Mouse (Mus musculus): ENCODE data around the gene As3mt.

GRCm38 (mm10) chr19:46691078-46691477, 16.2 kb upstream of the As3mt start:
- TF ChIP-seq CTCF (conservative IDR thresholded peaks at IDR 0.05; ENCODE audit: low read length), result no peak
- TF ChIP-seq POU5F1 (IDR thresholded peaks at IDR 0.05; ENCODE audit: borderline replicate concordance, low read length), result no peak
